Mouse (Mus musculus): ENCODE measurements around the gene Ccdc106. TPM values are rescaled to one million over a fixed set of nuclear protein-coding genes. Genes with fewer than 3 reads are reported as not detected.
"Not testable (repeated sequence)": the region's sequence is repeated elsewhere in the genome, so short reads cannot be mapped to it uniquely, and the experiment has no call there.

Ccdc106 gene
- polyA plus RNA-seq, 1 experiment: 42.4 TPM

GRCm38 (mm10) chr7:5017931-5018330 is 2.4 kb upstream of the Ccdc106 start:
- Histone ChIP-seq H3K27ac (ENCODE audit: insufficient read depth, low read length) (no peak overlapping the region), H3K4me3 (replicated peaks; ENCODE audit: insufficient read depth, low read depth, low read length) (no peak overlapping the region), H3K4me1 (ENCODE audit: control insufficient read depth, insufficient read depth, low read length) (no peaks in the 10 kb centered on the region), H3K27me3 (ENCODE audit: control insufficient read depth, insufficient read depth, low read length) (no peaks in the 10 kb centered on the region)
- WGBS: 98% methylated on average over 21 of the region's 21 CpGs
- TF ChIP-seq CTCF (IDR thresholded peaks at IDR 0.05; ENCODE audit: borderline replicate concordance, insufficient read depth, low read depth, low read length): no peak
- TF ChIP-seq POLR2A (IDR thresholded peaks at IDR 0.05; ENCODE audit: borderline replicate concordance, insufficient read depth, low read length): no peak
- no peak for DNase-seq

- not testable (repeated sequence) for H3K27me3 ChIP-seq (ENCODE audit: control insufficient read depth, insufficient read depth, low read length); H3K4me3 ChIP-seq (replicated peaks; ENCODE audit: insufficient read depth, low read depth, low read length); H3K4me1 ChIP-seq (ENCODE audit: control insufficient read depth, insufficient read depth, low read length); H3K27ac ChIP-seq (ENCODE audit: insufficient read depth, low read length); DNase-seq
- WGBS: 24% methylated on average over 8 of the region's 8 CpGs
Observed at GRCm38 (mm10) chr7:5019576-5019975, 777 bp upstream of the Ccdc106 start.

- under 1% methylated on average over 15 of the region's 15 CpGs for WGBS
- Histone ChIP-seq H3K27ac (ENCODE audit: insufficient read depth, low read length) (peak overlapping the region; percentile 31; the same call in 1 of the 2 replicates), H3K4me1 (ENCODE audit: control insufficient read depth, insufficient read depth, low read length) (no peaks in the 10 kb centered on the region), H3K4me3 (replicated peaks; ENCODE audit: insufficient read depth, low read depth, low read length) (peak overlapping the region; percentile 69), H3K27me3 (ENCODE audit: control insufficient read depth, insufficient read depth, low read length) (no peaks in the 10 kb centered on the region)
- no peak for DNase-seq
- TF ChIP-seq POLR2A (IDR thresholded peaks at IDR 0.05; ENCODE audit: borderline replicate concordance, insufficient read depth, low read length): no peak
- TF ChIP-seq CTCF (IDR thresholded peaks at IDR 0.05; ENCODE audit: borderline replicate concordance, insufficient read depth, low read depth, low read length): no peak
Observed at GRCm38 (mm10) chr7:5020685-5021084, 332 bp downstream of the Ccdc106 start.

GRCm38 (mm10) chr7:5021197-5021596 is 844 bp downstream of the Ccdc106 start:
- no peak overlapping the region for H3K27ac ChIP-seq (ENCODE audit: insufficient read depth, low read length)
- H3K27me3 ChIP-seq (ENCODE audit: control insufficient read depth, insufficient read depth, low read length): no peaks in the 10 kb centered on the region
- H3K4me1 ChIP-seq (ENCODE audit: control insufficient read depth, insufficient read depth, low read length): no peaks in the 10 kb centered on the region
- WGBS: 42% methylated on average over 5 of the region's 5 CpGs
- TF ChIP-seq CTCF (IDR thresholded peaks at IDR 0.05; ENCODE audit: borderline replicate concordance, insufficient read depth, low read depth, low read length) (no peak), POLR2A (IDR thresholded peaks at IDR 0.05; ENCODE audit: borderline replicate concordance, insufficient read depth, low read length) (no peak)
- peak overlapping the region; percentile 69 for H3K4me3 ChIP-seq (replicated peaks; ENCODE audit: insufficient read depth, low read depth, low read length)
- DNase-seq: no peak

- Histone ChIP-seq H3K4me1 (ENCODE audit: control insufficient read depth, insufficient read depth, low read length) (no peaks in the 10 kb centered on the region), H3K27me3 (ENCODE audit: control insufficient read depth, insufficient read depth, low read length) (no peaks in the 10 kb centered on the region), H3K27ac (ENCODE audit: insufficient read depth, low read length) (no peak overlapping the region), H3K4me3 (replicated peaks; ENCODE audit: insufficient read depth, low read depth, low read length) (no peak overlapping the region)
- TF ChIP-seq CTCF (IDR thresholded peaks at IDR 0.05; ENCODE audit: borderline replicate concordance, insufficient read depth, low read depth, low read length) (no peak), POLR2A (IDR thresholded peaks at IDR 0.05; ENCODE audit: borderline replicate concordance, insufficient read depth, low read length) (no peak)
- 96% methylated on average over 22 of the region's 22 CpGs for WGBS
- DNase-seq: no peak
Observed at GRCm38 (mm10) chr7:5029543-5029942, 9.2 kb downstream of the Ccdc106 start.

GRCm38 (mm10) chr7:5029946-5030345 is 9.6 kb downstream of the Ccdc106 start:
- H3K27ac ChIP-seq (ENCODE audit: insufficient read depth, low read length): no peak overlapping the region
- H3K4me1 ChIP-seq (ENCODE audit: control insufficient read depth, insufficient read depth, low read length): no peaks in the 10 kb centered on the region
- H3K4me3 ChIP-seq (replicated peaks; ENCODE audit: insufficient read depth, low read depth, low read length): no peak overlapping the region
- 92% methylated on average over 21 of the region's 21 CpGs for WGBS
- TF ChIP-seq CTCF (IDR thresholded peaks at IDR 0.05; ENCODE audit: borderline replicate concordance, insufficient read depth, low read depth, low read length): no peak
- DNase-seq: no peak
- H3K27me3 ChIP-seq (ENCODE audit: control insufficient read depth, insufficient read depth, low read length): no peaks in the 10 kb centered on the region

GRCm38 (mm10) chr7:5030554-5031275 is 10.4 kb downstream of the Ccdc106 start:
- Histone ChIP-seq H3K4me1 (ENCODE audit: control insufficient read depth, insufficient read depth, low read length) (no peaks in the 10 kb centered on the region), H3K27me3 (ENCODE audit: control insufficient read depth, insufficient read depth, low read length) (no peaks in the 10 kb centered on the region), H3K27ac (ENCODE audit: insufficient read depth, low read length) (no peak overlapping the region), H3K4me3 (replicated peaks; ENCODE audit: insufficient read depth, low read depth, low read length) (no peak overlapping the region)
- no peak for TF ChIP-seq CTCF (IDR thresholded peaks at IDR 0.05; ENCODE audit: borderline replicate concordance, insufficient read depth, low read depth, low read length)
- TF ChIP-seq POLR2A (IDR thresholded peaks at IDR 0.05; ENCODE audit: borderline replicate concordance, insufficient read depth, low read length): no peak
- WGBS: 90% methylated on average over 63 of the region's 63 CpGs
- no peak for DNase-seq

- Histone ChIP-seq H3K4me3 (replicated peaks; ENCODE audit: insufficient read depth, low read depth, low read length) (no peak overlapping the region), H3K27ac (ENCODE audit: insufficient read depth, low read length) (no peak overlapping the region), H3K27me3 (ENCODE audit: control insufficient read depth, insufficient read depth, low read length) (no peaks in the 10 kb centered on the region), H3K4me1 (ENCODE audit: control insufficient read depth, insufficient read depth, low read length) (no peaks in the 10 kb centered on the region)
- TF ChIP-seq CTCF (IDR thresholded peaks at IDR 0.05; ENCODE audit: borderline replicate concordance, insufficient read depth, low read depth, low read length) (no peak), POLR2A (IDR thresholded peaks at IDR 0.05; ENCODE audit: borderline replicate concordance, insufficient read depth, low read length) (no peak)
- DNase-seq: no peak
- WGBS: 90% methylated on average over 46 of the region's 46 CpGs
Observed at GRCm38 (mm10) chr7:5031496-5031895, 11.1 kb downstream of the Ccdc106 start.

Measured in cerebellum, adult 2 months (tissue).